Mouse (Mus musculus) hindbrain, embryonic 11.5 days (tissue): ENCODE results near the gene Adgrl1. TPM values are rescaled to one million over a fixed set of nuclear protein-coding genes. Genes with fewer than 3 reads are reported as not detected.
A peak's percentile ranks its signal among the peaks of the same experiment; 100 is the strongest.

Experiments
- ATAC-seq: fragments of 200-750 bp; cut with Nextera tagmentation; 2 replicates; pipeline ENCODE4 v1.8.0; 2017; ENCODE audit warnings: mild to moderate bottlenecking, moderate TSS enrichment, moderate library complexity; ENCODE audit not compliant: low FRiP score
- DNase-seq: peaks from one replicate; pipeline ENCODE4 v3.0.0-alpha.2; 2015; ENCODE audit warnings: low spot score
- H3K27ac ChIP-seq: fragments of 300-500 bp; sonication (generic); 2 replicates; pipeline ENCODE4 v1.5.1; 2014; ENCODE audit warnings: mild to moderate bottlenecking, low read depth, low read length
- H3K27me3 ChIP-seq: fragments of 300-500 bp; sonication (generic); 2 replicates; pipeline ENCODE4 v1.6.1; 2014; ENCODE audit warnings: mild to moderate bottlenecking, low read length, moderate library complexity, mixed read lengths; ENCODE audit not compliant: control insufficient read depth, insufficient read depth
- H3K36me3 ChIP-seq: fragments of 300-500 bp; sonication (generic); 2 replicates; pipeline ENCODE4 v1.6.1; 2014; ENCODE audit warnings: mild to moderate bottlenecking, low read length, moderate library complexity, mixed read lengths; ENCODE audit not compliant: control insufficient read depth, insufficient read depth
- H3K4me1 ChIP-seq: fragments of 300-500 bp; sonication (generic); replicated peaks from 2 replicates; pipeline ENCODE4 v1.6.1; 2014; ENCODE audit warnings: low read length, mixed read lengths; ENCODE audit not compliant: control insufficient read depth, insufficient read depth
- H3K4me2 ChIP-seq: fragments of 300-500 bp; sonication (generic); replicated peaks from 2 replicates; pipeline ENCODE4 v1.6.1; 2014; ENCODE audit warnings: mild to moderate bottlenecking, low read depth, low read length
- H3K4me3 ChIP-seq: fragments of 300-500 bp; sonication (generic); 2 replicates; pipeline ENCODE4 v1.5.1; 2014; ENCODE audit warnings: low read depth, low read length
- H3K9ac ChIP-seq: fragments of 300-500 bp; sonication (generic); 2 replicates; pipeline ENCODE4 v1.6.1; 2014; ENCODE audit warnings: low read depth, low read length
- H3K9me3 ChIP-seq: fragments of 300-500 bp; sonication (generic); 2 replicates; pipeline ENCODE4 v1.6.1; 2016; ENCODE audit warnings: low read length; ENCODE audit not compliant: control insufficient read depth
- WGBS: fragments of 180-500 bp; shearing (Covaris S2); extraction: QIAGEN DNeasy Blood & Tissue Kit; methylation state at CpG from one replicate; pipeline ENCODE4 v1.1.7; 2014; 5-methylcytosine and 5-hydroxymethylcytosine counted together
- polyA plus RNA-seq: library from polyadenylated mRNA; unstranded; fragments of >200 nt; fragmentation: Nextera tagmentation; extraction: Ambion mirVana; gene quantifications from 2 replicates; pipeline ENCODE4 v1.2.1, GENCODE M21; 2014

Gene Adgrl1
- 19.9 and 23.7 TPM in 2 replicates for polyA plus RNA-seq

GRCm38 (mm10) chr8:83899363-83900252, at the start of gene Adgrl1:
Adgrl1 (plus strand) TSS chr8:83900105.
- under 1% methylated on average over 64 of the region's 70 CpGs for WGBS
- peak; percentile 94 for DNase-seq
- Histone ChIP-seq H3K4me1 (peaks cover 14% of the 10 kb centered on the region), H3K9me3 (no peaks in the 10 kb centered on the region), H3K9ac (peak within 1 kb of the TSS; percentile 93), H3K4me2 (peak within 1 kb of the TSS; percentile 97), H3K27me3 (peaks cover 2% of the 10 kb centered on the region; the same call in 1 of the 2 replicates), H3K36me3 (no peaks in the 10 kb centered on the region), H3K27ac (peak within 1 kb of the TSS; percentile 93), H3K4me3 (peak within 1 kb of the TSS; percentile 93)
- ATAC-seq = peak; percentile 87

GRCm38 (mm10) chr8:83852329-83852728, 47.6 kb upstream of the Adgrl1 start:
- ATAC-seq = no peak
- WGBS = 22% methylated on average over 8 of the region's 8 CpGs
- H3K9ac ChIP-seq = no peak overlapping the region
- H3K4me3 ChIP-seq = no peak overlapping the region
- H3K9me3 ChIP-seq = 0 out of 2 replicates have a peak, but pooled peaks cover 3% of the 10 kb centered on the region
- H3K4me2 ChIP-seq = no peak overlapping the region
- H3K4me1 ChIP-seq = no peaks in the 10 kb centered on the region
- H3K36me3 ChIP-seq = no peaks in the 10 kb centered on the region
- no peaks in the 10 kb centered on the region for H3K27me3 ChIP-seq
- H3K27ac ChIP-seq = no peak overlapping the region
- DNase-seq = no peak

GRCm38 (mm10) chr8:83853323-83854050, 46.4 kb upstream of the Adgrl1 start:
- no peak overlapping the region for H3K27ac ChIP-seq
- H3K4me2 ChIP-seq = no peak overlapping the region
- ATAC-seq (no peak), DNase-seq (no peak)
- no peak overlapping the region for H3K9ac ChIP-seq
- H3K4me3 ChIP-seq = no peak overlapping the region
- H3K36me3 ChIP-seq = no peaks in the 10 kb centered on the region
- H3K9me3 ChIP-seq = no peaks in the 10 kb centered on the region
- no peaks in the 10 kb centered on the region for H3K27me3 ChIP-seq
- WGBS = 65% methylated on average over 3 of the region's 3 CpGs
- H3K4me1 ChIP-seq = no peaks in the 10 kb centered on the region

GRCm38 (mm10) chr8:83856486-83857065, 43.3 kb upstream of the Adgrl1 start:
- DNase-seq = no peak
- WGBS = 88% methylated on average over 6 of the region's 6 CpGs

GRCm38 (mm10) chr8:83862439-83863268, 37.3 kb upstream of the Adgrl1 start:
- DNase-seq (peak; percentile 46), ATAC-seq (no peak)
- Histone ChIP-seq H3K9ac (0 out of 2 replicates have a peak overlapping the region, but pooled peaks have one; percentile 38), H3K4me1 (no peaks in the 10 kb centered on the region), H3K4me2 (peak overlapping the region; percentile 11), H3K36me3 (no peaks in the 10 kb centered on the region), H3K27ac (no peak overlapping the region), H3K27me3 (0 out of 2 replicates have a peak, but pooled peaks cover 5% of the 10 kb centered on the region), H3K4me3 (peak overlapping the region; percentile 3), H3K9me3 (no peaks in the 10 kb centered on the region)
- 5% methylated on average over 24 of the region's 24 CpGs for WGBS

More at GRCm38 (mm10) chr8:83856486-83857065, 43.3 kb upstream of the Adgrl1 start:
- Histone ChIP-seq H3K27ac (no peak overlapping the region), H3K4me1 (no peaks in the 10 kb centered on the region), H3K36me3 (no peaks in the 10 kb centered on the region), H3K4me2 (no peak overlapping the region), H3K9ac (no peak overlapping the region), H3K4me3 (no peak overlapping the region), H3K9me3 (no peaks in the 10 kb centered on the region), H3K27me3 (0 out of 2 replicates have a peak, but pooled peaks cover 1% of the 10 kb centered on the region)
- no peak for ATAC-seq

- ATAC-seq = peak; percentile 84
- Histone ChIP-seq H3K9ac (peak overlapping the region; percentile 83), H3K27ac (peak overlapping the region; percentile 75), H3K4me3 (peak overlapping the region; percentile 70), H3K9me3 (no peaks in the 10 kb centered on the region), H3K36me3 (no peaks in the 10 kb centered on the region), H3K4me1 (peaks cover 7% of the 10 kb centered on the region; the same call in 1 of the 2 replicates), H3K27me3 (peaks cover 10% of the 10 kb centered on the region), H3K4me2 (peak overlapping the region; percentile 95)
- WGBS = under 1% methylated on average over 45 of the region's 66 CpGs
- peak; percentile 85 for DNase-seq
Observed at GRCm38 (mm10) chr8:83874881-83875655, 24.8 kb upstream of the Adgrl1 start.

GRCm38 (mm10) chr8:83875656-83876040, 24.3 kb upstream of the Adgrl1 start:
- peak; percentile 52 for ATAC-seq

More at GRCm38 (mm10) chr8:83875656-83876040, 24.3 kb upstream of the Adgrl1 start:
- H3K9ac ChIP-seq = peak overlapping the region; percentile 83
- peaks cover 10% of the 10 kb centered on the region for H3K27me3 ChIP-seq
- peak overlapping the region; percentile 75 for H3K27ac ChIP-seq
- peaks cover 7% of the 10 kb centered on the region; the same call in 1 of the 2 replicates for H3K4me1 ChIP-seq
- peak overlapping the region; percentile 70 for H3K4me3 ChIP-seq
- DNase-seq = no peak
- peak overlapping the region; percentile 95 for H3K4me2 ChIP-seq
- H3K36me3 ChIP-seq = no peaks in the 10 kb centered on the region
- 0% methylated on average over 7 of the region's 11 CpGs for WGBS
- H3K9me3 ChIP-seq = no peaks in the 10 kb centered on the region
